Mouse (Mus musculus) cerebellum, adult 8-10 months (tissue): ENCODE data around the gene Osbpl2.

ENCODE experiments used
- DNase-seq: peaks from one replicate; pipeline ENCODE4 v3.0.0; 2022

The Osbpl2 gene

GRCm38 (mm10) chr2:180118661-180119438 is at the start of gene Osbpl2:
TSS of gene Osbpl2 (plus strand) at chr2:180119306.
- peak; percentile 100 for DNase-seq

GRCm38 (mm10) chr2:180069770-180070480 is 49.2 kb upstream of the Osbpl2 start:
- no peak for DNase-seq

GRCm38 (mm10) chr2:180070481-180071453 is 48.3 kb upstream of the Osbpl2 start, which contains the start of gene Mtg2:
TSS of gene Mtg2 (plus strand) at chr2:180070588.
- peak; percentile 95 for DNase-seq

- DNase-seq, result no peak
Observed at GRCm38 (mm10) chr2:180071671-180072070, 47.4 kb upstream of the Osbpl2 start.

GRCm38 (mm10) chr2:180072886-180073285 is 46.2 kb upstream of the Osbpl2 start:
- no peak for DNase-seq

- no peak for DNase-seq
Observed at GRCm38 (mm10) chr2:180077622-180078021, 41.5 kb upstream of the Osbpl2 start.

GRCm38 (mm10) chr2:180080680-180081079 is 38.4 kb upstream of the Osbpl2 start:
- DNase-seq, result no peak

- no peak for DNase-seq
Observed at GRCm38 (mm10) chr2:180083063-180083462, 36.0 kb upstream of the Osbpl2 start.

GRCm38 (mm10) chr2:180084565-180084964 is 34.5 kb upstream of the Osbpl2 start:
- DNase-seq, result no peak

- DNase-seq, result no peak
Observed at GRCm38 (mm10) chr2:180085926-180086636, 33.0 kb upstream of the Osbpl2 start.

- no peak for DNase-seq
Observed at GRCm38 (mm10) chr2:180086637-180087027, 32.5 kb upstream of the Osbpl2 start.

GRCm38 (mm10) chr2:180087472-180087871 is 31.6 kb upstream of the Osbpl2 start:
- DNase-seq, result no peak

GRCm38 (mm10) chr2:180090285-180090684 is 28.8 kb upstream of the Osbpl2 start:
- DNase-seq, result no peak

- DNase-seq, result no peak
Observed at GRCm38 (mm10) chr2:180095711-180096110, 23.4 kb upstream of the Osbpl2 start.

GRCm38 (mm10) chr2:180097585-180097984 is 21.5 kb upstream of the Osbpl2 start:
- no peak for DNase-seq

- DNase-seq, result no peak
Observed at GRCm38 (mm10) chr2:180098167-180098566, 20.9 kb upstream of the Osbpl2 start.

- no peak for DNase-seq
Observed at GRCm38 (mm10) chr2:180099529-180099928, 19.6 kb upstream of the Osbpl2 start.

GRCm38 (mm10) chr2:180103151-180103977 is 15.7 kb upstream of the Osbpl2 start:
- DNase-seq, result peak; percentile 47

- DNase-seq, result peak; percentile 75
Observed at GRCm38 (mm10) chr2:180103978-180104658, 15.0 kb upstream of the Osbpl2 start, which contains the start of gene Hrh3. TSS of gene Hrh3 (minus strand) at chr2:180104488.

- no peak for DNase-seq
Observed at GRCm38 (mm10) chr2:180104659-180105377, 14.3 kb upstream of the Osbpl2 start.
